Mouse (Mus musculus) Muller cell, postnatal 12 days (primary cell): ENCODE measurements around the gene Exoc2.
A peak's percentile ranks its signal among the peaks of the same experiment; 100 is the strongest.

Experiments used
- DNase-seq: peaks from one replicate; pipeline ENCODE4 v3.0.0-alpha.2; 2015; ENCODE audit errors: inconsistent ontology term

Gene Exoc2

GRCm38 (mm10) chr13:30894015-30894634, 79.8 kb downstream of the Exoc2 start:
- no peak for DNase-seq

DNA sequence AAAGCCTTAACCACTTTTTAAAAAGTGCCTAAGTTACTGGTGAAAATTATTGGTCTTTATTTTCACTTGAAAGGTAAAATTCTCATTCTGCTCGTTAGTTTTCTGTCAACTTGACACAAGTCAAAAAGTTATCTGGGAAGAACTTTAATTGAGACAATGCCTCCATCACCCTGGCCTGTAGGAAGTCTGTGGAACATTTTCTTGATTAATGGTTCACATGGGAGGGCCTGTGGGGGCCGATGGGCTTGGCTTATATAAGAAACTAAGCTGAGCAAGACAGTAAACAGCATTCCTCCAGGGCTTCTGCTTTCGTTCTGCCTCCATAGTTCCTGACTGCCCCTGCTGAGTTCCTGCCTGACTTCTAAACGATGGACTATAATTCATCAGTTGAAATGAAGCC, 81.6 kb downstream of the Exoc2 start:
- DNase-seq: no peak

DNA sequence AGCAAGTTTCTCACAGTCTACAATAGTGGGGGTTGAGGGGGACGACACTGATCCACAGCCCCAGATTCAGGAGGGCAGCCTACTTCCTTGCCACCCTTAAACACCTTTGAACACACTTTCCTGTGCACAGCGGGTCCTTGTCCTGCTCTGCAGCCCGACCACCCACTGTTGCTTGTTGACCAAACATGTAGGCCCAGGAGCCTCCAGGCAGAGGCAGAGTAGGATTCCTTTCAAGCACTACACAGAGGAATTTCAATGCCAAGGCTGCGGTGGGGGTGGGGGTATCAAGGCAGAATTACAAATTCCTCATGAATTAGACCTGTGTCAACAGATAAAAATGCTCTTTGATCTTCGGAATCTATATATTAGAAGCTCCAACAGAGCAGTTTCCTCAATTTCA, 82.7 kb downstream of the Exoc2 start:
- peak; percentile 25 for DNase-seq

GRCm38 (mm10) chr13:30888480-30888879, 85.4 kb downstream of the Exoc2 start:
- peak; percentile 26 for DNase-seq

DNA sequence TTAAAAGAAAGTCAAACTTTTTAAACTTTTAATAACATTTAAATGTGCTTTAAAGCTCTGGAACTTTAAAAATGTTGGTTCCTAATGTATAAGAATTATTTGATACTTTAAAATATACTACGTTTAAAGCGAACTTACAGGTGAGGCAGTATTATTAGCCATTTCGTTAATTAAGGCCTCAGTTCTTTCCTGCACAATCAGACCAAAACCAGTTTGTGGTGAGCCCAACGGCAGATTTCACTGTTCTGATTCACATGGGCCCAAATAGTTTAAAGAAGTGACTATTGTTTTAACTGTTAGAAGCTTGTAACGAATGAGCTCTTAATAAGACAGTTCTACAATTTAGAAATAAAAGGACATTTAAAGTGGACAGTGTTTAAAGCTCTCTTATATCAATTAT, 93.6 kb downstream of the Exoc2 start:
- no peak for DNase-seq

- no peak for DNase-seq
These were observed 94.0 kb downstream of the Exoc2 start for GRCm38 (mm10) chr13:30879871-30880270.

DNA sequence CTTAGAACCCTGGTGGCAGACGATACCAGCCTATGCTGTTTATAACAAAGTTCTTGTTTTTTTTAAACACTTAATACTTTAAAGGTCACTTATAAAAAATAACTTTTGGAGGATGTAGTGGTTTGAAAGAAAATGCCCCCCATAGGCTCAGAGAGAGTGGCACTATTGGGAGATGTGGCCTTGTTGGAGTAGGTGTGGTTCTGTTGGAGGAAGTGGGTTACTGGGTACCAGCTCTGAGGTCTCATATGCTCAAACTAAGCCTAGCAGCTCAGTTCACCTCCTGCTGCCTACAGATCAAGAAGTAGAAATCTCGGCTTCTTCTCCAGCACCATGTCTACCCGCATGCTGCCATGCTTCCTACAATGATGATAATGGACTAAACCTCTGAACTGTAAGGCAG, 98.1 kb downstream of the Exoc2 start:
- no peak for DNase-seq

- DNase-seq: no peak
These were observed 100.4 kb downstream of the Exoc2 start for GRCm38 (mm10) chr13:30873472-30873871.

DNA sequence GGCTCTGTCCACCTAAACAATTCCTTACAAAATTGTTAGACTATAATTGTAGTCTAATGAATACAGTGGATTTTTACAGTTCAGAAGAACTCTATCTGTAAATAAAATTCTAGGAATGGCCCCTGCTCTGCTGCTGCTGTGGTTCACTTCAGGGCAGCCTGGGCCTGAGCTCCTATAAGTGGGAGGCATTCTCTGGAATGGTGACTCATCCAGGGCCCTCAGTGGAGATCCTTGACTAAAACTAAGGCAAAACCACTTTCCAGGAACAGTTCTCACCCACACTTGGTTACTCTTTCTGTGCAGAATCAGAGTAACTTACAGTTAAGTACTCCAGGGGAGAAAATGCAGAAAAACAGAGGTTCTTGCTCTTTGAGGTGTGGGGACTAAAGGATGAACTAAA, 108.4 kb downstream of the Exoc2 start:
- peak; percentile 37 for DNase-seq

- DNase-seq: no peak
These were observed 109.9 kb downstream of the Exoc2 start for GRCm38 (mm10) chr13:30864042-30864441.

- DNase-seq: no peak
These were observed 115.5 kb downstream of the Exoc2 start for GRCm38 (mm10) chr13:30858421-30858820.

DNA sequence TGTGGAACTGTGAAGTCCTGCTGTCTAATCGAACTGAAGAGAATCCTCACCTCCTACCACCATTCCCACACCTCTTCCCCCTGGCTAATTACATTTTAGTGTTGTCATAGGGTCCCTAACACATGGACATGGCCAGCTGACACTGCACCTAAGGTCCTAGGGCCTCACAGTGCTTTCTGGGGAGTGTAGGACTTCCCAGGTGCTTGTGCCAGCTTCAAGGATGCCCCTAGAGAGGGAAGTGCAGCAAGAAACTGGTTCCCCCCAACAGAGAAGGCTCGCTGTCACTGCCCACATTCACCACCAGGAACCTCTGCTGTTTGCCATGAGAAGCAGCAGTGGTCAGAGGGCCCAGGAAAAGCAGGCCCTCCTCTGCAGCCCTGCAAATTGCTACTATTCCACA, 123.2 kb downstream of the Exoc2 start:
- no peak for DNase-seq

- DNase-seq: no peak
These were observed 125.9 kb downstream of the Exoc2 start for GRCm38 (mm10) chr13:30848001-30848400.

DNA sequence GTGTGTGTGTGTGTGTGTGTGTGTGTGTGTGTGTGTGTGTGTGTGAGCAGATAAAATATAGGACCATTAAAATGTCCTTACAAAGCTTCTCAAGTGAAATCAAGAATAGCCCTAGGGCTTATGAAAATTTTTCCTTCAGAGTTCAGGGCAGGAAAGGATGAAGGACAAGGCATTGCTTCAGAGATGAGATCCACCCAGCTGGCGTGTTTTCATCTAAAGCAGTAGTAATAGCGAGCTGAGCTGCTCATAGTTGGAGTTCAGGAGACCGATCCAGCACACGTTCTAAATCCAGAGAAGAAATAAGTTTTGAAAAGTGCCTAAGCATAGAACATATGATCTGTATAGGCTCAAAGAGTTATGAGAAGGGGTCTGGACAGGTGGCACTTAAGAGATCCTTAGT, 127.4 kb downstream of the Exoc2 start:
- no peak for DNase-seq

DNA sequence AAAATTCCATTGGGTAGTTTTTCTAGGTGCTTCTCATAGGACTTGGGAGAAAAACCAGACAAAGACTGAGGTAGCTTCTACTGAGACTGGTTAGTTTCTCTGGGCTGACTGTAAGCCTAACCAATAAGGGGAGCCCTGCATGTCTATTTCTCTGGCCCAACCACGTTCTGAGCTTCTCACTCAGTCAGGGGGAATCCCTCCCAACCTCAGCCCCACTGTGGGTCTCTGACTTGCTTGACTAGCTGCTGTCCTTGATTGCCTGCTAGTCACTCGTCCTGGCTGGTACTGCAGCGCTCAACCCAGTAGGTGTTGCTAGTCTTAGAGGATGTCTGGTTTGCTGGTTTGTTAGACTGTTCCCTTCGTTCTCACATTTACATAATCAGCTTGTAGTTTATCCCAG, 130.8 kb downstream of the Exoc2 start:
- DNase-seq: no peak

DNA sequence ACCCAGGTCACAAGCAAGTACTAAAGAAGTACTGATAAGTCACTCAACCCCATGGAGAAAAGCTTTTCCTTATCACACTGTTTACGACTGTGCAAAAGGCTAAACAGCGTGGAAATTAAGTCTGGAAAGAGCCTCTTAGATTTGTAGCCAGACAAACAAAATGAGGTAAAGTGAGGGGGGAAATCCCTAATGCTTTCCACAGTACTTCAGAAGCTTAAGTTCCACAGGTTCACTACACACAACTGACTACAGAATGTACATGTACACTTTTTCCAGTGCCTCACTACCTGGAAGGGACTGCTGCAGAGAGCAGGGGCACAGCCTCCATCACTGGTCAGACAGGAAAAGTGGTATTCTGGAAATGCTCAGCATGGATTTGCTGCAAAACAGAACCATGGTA, 132.1 kb downstream of the Exoc2 start:
- DNase-seq: no peak

GRCm38 (mm10) chr13:30841306-30841705, 132.6 kb downstream of the Exoc2 start:
- DNase-seq: no peak

- DNase-seq: no peak
These were observed 133.2 kb downstream of the Exoc2 start for GRCm38 (mm10) chr13:30840700-30841099.

GRCm38 (mm10) chr13:30836342-30836741, 137.6 kb downstream of the Exoc2 start:
- DNase-seq: no peak

DNA sequence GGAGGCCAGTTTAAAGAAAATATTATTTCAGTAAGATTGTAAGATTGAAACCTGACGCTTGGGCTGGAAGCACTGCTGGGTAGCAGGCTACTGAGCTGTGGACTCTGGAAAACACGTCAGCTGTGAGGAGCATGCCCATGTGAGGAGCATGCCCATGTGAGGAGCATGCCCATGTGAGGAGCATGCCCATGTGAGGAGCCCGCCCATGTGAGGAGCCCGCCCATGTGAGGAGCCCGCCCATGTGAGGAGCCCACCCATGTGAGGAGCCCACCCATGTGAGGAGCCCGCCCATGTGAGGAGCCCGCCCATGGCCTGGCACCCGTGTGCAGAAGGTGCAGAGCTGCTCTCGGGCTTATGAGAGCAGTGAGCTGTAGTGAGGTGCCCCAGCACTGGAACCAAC, 139.0 kb downstream of the Exoc2 start:
- no peak for DNase-seq

GRCm38 (mm10) chr13:30834349-30834748, 139.5 kb downstream of the Exoc2 start:
- no peak for DNase-seq

- no peak for DNase-seq
These were observed 140.3 kb downstream of the Exoc2 start for GRCm38 (mm10) chr13:30833476-30834149.

DNA sequence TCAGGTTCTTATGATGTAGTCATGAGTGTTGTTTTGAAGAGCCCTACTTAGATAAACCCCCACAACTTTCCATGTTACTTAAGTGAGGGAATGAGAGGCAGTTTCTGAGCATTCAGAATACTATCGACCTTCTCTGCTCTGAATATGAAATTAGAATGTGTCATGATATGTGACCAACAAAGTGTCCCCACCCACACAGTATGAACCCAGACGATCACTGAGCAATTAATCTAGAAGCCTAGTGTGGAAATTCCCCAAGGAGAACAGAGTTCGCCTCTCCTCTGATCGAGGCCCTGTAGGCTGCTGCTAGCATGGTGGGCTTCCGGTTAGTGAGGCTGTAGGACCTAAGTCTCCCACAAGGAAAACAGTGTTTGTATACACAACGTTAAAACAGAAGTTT, 142.5 kb downstream of the Exoc2 start:
- no peak for DNase-seq

DNA sequence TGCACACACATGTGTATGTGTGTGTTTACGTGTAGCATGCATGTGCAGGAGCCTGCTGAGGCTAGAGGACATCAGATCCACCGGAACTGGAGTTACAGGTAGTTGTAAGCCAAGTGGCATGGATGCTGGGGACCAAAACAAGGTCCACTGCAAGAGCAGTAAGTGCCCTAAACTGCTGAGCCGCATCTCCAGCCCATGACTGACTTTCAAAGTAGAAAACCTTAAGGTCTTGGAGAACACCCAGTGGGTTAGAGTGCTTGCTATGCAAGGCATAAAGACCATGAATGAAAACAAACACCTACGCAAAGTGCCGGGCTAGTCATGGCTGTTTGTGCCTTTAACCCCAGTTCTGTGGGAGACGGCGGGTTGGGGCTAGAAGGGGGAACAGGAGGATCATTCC, 147.4 kb downstream of the Exoc2 start:
- DNase-seq: no peak
